Mouse (Mus musculus) urinary bladder, postnatal 25 days (tissue): ENCODE measurements around the gene Upf1.

Source experiments
- DNase-seq: peaks from one replicate; pipeline ENCODE4 v3.0.0; 2022; ENCODE audit warnings: low spot score

Upf1 gene

DNA sequence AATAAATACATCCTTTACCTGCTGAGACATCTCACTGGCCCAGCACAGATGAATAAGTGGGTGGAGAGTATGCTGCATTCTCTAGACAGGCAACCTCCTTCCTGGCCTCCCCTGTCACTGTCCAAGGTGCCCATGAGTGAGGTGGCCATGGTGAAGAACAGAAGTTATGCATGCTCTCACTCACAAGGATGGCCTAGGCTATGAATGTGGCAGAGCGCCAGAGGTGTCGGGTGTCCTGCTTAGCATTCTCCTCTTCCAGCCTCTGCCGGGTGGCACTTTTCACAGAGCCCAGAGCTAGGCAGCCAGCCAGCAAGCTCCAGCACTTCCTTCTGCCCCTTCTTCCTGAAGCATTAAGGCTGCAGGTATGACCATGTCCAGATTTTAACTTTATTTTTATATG is 6.3 kb upstream of the Upf1 start:
- DNase-seq = no peak

- DNase-seq = no peak
Measured at GRCm38 (mm10) chr8:70356111-70356510, 3.0 kb upstream of the Upf1 start.

DNA sequence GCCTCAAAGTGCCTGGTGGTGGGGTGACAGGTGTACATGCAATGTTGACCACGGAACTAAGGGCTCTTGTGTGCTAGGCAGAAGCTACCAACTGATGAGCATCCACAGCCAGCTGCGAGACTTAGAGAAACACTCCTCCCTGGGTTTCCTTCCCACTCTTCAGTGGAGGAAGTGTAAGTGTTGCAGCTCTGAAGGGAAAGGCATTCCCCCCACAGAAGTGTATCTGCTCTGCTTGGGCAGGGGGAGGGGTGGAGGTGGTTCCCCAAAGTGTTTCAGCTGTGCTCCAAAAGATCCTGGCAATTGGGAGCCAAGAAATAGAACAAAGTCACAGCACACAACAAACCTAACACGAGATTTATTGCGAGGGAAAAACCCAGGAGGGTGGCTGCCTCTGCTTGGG is 926 bp upstream of the Upf1 start:
- no peak for DNase-seq

GRCm38 (mm10) chr8:70352657-70353151 is 374 bp downstream of the Upf1 start:
- peak; percentile 53 for DNase-seq

- DNase-seq = no peak
Measured at GRCm38 (mm10) chr8:70352000-70352384, 1.1 kb downstream of the Upf1 start.

GRCm38 (mm10) chr8:70351035-70351999 is 1.8 kb downstream of the Upf1 start:
- DNase-seq = no peak

GRCm38 (mm10) chr8:70347860-70348420 is 5.1 kb downstream of the Upf1 start:
- no peak for DNase-seq

- DNase-seq = no peak
Measured at GRCm38 (mm10) chr8:70347443-70347842, 5.6 kb downstream of the Upf1 start.

DNA sequence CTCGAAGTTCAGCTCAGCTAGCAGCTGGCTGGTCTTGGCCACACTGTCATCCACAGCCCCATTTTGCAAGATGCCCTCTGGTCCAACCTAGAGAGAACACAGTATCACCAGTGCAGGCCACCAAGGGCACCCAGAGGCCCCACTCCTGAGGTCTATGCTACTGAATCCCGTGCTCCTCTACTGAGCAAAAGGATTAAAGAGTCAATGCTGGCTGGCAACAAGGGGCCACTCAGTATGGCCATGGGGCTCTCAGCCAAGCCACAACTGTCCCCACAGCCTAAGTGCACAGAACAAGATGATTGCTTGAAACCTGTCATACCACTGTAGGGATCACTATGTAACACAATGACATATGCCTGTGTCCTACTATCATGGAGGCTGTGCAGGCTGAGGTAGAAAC is 8.8 kb downstream of the Upf1 start:
- DNase-seq = no peak

GRCm38 (mm10) chr8:70343696-70344095 is 9.4 kb downstream of the Upf1 start:
- no peak for DNase-seq

- no peak for DNase-seq
Measured at GRCm38 (mm10) chr8:70343076-70343475, 10.0 kb downstream of the Upf1 start.

DNA sequence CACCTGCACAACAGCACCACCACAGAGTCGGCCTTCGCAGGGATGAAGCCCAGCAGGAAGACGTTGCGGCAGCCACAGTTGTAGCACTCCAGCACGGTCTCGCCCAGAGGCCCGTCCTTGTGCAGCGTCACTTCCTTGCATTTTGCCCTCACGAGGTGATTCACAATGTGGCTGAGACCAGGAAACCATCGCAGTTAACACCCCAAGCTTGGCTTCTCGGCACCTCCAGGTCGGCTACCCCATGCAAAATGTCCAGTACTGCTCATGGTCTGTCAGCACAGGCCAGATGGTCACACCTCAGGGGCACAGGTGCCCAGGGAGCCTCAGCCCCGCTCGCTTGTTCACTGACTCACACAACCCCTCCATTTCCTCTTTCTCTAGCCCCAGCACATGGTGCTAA is 11.1 kb downstream of the Upf1 start:
- no peak for DNase-seq

DNA sequence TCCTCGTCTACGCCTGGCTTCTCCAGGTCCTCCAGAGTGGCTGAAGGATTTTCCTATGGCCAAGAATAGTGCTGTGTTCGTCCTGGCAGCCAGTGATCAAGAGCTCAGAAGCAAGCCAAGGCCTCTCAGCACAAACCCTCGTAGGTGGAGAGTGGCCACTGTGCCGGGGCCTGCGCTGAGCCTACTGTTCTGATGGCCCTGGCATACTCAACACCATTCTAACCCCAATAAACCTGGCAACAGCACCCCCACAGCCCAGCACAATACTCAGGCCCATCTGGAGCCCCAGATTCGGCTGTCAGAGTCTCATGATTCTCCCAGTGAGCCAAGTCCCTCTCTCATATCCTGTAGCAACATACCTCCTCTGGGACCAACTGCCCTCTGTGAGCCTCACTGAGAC is 12.4 kb downstream of the Upf1 start:
- DNase-seq = no peak

DNA sequence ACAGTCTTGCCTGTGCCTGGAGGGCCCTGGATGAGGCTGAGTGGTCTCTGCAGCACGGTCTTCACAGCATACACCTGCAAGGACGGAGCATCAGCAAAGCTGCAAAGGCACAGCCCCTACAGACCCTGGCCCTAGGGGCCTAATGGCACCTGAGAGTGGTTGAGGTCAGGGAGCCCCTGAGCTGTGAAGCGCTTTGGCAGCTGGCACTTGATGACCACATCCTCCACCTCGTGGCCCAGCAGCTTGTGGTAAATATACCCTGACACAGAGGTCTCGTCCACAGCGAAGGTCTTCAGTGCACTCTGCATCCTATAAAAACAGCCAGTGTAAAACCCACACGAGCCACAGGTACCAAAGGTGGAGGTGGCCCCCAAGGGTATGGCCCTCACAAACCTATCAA is 14.1 kb downstream of the Upf1 start:
- DNase-seq = no peak

GRCm38 (mm10) chr8:70332878-70333202 is 20.2 kb downstream of the Upf1 start:
- no peak for DNase-seq

DNA sequence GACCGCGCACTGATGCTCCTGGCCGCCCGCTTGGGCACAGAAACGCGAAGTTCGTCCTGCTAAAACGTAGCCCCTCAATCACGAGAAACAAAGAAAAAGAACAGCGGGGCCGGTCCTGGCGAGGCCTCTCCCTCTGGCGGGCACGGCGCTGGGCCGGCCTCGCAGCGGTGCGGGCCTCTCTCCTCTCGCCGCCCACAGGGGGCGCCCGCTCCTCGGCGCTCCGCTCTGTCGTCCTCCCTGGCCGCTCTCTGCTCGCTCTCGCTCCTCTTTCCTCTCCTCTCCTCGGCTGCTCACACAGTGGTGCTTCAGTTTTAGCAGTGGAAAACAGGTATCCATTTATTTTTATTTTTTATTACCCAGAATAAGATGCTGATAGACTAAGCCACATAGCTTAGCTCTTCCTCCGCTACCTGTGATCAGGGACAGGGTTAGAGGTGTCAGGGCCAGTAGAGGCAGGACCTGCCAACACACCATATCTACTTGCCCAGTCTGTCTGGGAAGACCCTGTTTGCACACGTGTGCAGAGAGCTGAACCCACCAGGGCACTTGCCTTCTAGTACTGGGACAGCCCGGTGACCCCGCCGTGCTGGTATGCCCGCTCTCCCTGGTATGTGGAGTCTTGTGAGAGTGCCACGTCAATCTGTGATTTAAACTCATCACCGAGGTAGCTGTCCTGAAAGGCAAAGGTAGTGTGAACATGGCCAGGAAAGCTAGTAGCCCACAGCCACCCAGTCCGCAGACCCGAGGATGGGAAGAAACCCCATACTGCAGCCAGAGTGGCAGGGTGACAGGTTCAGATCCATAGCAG is 20.8 kb downstream of the Upf1 start:
- DNase-seq = peak; percentile 67

DNA sequence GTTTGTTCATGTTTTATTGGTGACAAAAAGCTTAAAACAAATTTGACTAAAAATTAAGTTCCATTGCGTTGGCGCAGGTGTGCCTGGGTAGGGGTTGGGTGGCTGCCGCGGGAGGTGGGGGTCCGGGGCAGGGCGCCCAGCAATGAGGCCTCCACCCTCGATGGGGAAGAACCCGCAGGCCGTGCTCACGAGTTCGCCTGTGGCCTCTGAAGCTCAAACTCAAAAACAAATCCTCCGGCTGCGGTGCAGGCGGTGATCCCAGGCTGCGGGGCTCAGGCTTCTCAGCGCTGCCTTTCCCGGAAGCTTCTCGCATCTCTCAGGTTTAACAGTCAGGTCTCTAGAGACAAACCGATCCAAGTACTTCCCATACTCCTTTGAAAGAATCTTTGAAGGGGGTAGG is 21.6 kb downstream of the Upf1 start:
- no peak for DNase-seq

- DNase-seq = no peak
Measured at GRCm38 (mm10) chr8:70330741-70331364, 22.2 kb downstream of the Upf1 start.

- no peak for DNase-seq
Measured at GRCm38 (mm10) chr8:70329835-70330740, 23.0 kb downstream of the Upf1 start.

GRCm38 (mm10) chr8:70329124-70329834 is 23.8 kb downstream of the Upf1 start, which contains the start of gene Gdf1:
Gene Gdf1, plus strand, starts transcription at chr8:70329817.
- no peak for DNase-seq
